Mouse (Mus musculus) T-cell, adult 2 months (primary cell): Measurements from ENCODE around the gene Zfp277.
A peak's percentile ranks its signal among the peaks of the same experiment; 100 is the strongest.

Experiments
- DNase-seq: peaks from one replicate; pipeline ENCODE4 v3.0.0; 2022; ENCODE audit warnings: low spot score

Gene Zfp277

DNA sequence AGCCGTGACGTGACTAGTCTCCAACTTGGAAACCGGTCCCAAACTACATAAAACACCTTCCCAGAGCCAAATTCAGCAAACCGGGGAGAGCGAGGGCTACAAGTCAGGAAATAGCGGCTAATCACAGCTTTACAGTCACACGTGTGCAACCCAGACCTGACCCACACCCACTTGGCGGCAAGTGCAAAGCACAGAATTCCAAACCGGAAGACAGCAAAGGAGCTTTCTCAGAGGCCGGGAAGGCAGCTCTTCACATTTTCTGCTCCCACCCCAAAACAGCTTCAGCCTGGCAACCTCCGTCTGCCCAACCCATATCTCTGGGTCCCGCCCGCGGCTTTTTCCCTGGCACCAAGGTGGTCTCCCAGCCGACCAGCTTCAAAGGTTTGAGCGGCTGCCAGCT, 496 bp downstream of the Zfp277 start:
- DNase-seq = no peak

DNA sequence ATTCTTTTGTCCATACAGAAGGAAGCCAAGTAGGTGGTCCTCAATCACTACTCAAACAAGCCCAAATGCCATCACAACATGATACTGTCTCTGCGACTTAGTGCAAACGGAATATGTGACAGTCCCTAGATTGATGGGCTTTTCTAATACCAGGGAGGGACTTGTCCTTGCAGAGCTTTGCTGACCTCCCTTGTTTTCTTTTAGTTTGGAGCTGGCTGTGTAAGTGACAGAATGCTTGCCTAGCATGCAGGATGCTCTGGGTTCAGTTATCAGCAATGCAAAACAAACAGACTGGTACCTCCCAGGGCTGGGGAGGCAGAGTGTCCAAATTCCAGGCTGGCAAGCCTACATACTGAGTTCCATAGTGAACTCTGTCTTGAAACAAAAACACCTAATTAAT, 7.7 kb downstream of the Zfp277 start:
- DNase-seq = no peak

DNA sequence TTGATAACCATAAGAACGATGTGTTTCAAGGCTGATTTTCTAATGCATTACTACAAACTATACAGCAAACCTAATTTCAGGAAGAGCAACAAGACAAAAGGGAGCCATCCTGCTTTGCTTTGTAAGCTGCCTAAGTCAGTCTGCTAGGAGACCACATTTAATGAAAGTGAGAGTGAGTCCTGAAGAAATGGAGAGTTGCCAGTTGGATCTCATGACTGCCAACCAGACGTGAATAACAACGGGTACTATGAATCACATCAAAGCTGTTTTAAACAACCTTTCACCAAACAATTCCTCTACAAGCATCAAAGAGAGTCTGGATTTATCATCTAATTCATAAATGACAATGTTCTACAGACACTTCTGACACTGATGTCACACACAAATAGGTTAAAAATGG, 11.6 kb downstream of the Zfp277 start:
- DNase-seq = no peak

DNA sequence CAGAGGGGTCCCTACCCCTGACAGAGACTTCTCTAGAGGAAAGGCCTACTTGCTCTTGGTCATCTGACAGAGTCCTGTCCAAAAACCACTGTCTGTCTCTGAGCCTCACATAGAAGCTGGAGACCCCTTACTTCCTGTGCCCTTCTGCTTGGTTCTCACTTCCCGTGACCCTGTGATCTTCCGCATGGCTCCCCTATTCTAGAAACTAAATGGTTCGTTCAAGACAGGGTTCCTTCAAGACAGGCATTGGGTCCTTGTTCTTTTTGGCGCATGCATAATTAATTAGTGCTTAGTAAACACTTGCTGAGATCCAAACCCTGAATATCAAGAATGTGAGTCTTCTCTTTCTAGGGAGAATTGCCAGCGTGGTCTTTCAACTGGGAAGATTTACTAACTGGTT, 14.6 kb downstream of the Zfp277 start:
- no peak for DNase-seq

DNA sequence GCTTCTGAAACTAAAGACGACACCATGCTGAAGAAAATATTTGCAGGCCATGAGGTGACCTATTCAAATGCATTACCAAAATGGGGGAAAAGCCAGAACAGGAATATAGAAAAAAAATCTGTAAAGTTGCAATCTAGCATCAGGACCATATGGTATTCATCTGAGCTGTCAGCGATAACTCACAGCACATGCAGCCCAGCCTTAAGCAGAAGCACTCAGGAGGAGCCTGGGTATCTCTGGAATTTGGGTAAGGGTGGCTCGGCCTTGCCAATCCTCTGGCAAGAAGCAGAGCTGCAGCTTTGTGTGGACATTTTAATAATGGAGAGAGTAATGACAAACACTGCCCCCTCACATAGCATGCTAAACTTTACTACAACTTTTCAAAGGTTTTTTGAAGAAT, 15.7 kb downstream of the Zfp277 start:
- no peak for DNase-seq

DNA sequence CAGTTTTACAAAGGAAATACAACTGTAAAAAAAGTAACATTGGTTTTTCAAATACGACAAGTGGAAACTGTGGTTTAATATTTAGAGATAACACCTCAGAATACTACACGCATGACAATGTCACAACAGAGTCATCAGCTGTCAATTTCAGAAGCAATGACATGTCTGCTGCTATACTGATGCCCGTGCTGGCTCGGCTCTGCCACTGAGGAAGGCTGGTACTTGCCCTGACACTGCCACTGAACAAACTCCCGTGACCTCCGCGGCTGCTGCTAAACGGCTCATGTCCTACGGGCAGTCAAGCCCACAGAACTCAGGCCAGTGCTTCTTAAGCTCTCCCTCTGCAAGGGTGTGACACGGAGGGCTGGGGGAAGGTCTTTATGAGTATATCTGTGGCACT, 18.1 kb downstream of the Zfp277 start:
- peak; percentile 30 for DNase-seq

DNA sequence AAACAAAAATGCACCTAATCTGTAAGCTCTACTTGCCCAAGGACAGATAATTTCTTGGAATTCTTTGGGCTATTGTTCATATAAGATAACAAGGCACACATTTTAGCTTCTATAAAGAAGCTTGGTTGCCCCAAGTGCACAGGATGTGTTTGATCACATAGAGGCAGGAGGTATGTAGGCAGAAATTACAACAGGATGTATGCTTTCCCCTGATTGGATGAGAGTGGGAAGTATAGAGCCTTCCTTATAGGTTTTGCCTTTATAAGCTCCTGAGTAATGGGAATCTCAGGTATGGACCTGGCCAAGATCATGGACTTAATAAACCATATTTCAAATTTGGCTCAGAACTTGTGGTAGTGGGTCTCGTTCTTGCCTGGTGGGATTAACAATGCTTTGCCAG, 20.7 kb downstream of the Zfp277 start:
- no peak for DNase-seq

DNA sequence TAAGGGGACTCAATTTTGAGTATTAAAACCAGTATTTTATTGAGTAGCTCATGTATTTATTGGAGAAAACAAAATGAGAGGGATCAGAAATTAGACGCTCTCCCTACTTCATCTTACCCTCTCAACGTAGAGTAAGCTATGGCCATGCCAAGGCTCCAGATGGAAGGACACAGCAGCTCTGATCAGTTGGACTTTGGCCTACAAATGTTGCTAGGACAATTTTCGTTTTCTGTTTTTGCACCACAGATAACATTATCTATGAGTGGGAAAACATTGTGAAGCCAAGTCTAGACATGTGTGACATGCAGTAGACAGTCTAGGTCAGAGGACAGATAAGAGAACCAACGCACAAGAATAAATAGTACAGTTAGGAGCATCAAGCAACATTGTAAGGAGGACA, 28.4 kb downstream of the Zfp277 start:
- no peak for DNase-seq

DNA sequence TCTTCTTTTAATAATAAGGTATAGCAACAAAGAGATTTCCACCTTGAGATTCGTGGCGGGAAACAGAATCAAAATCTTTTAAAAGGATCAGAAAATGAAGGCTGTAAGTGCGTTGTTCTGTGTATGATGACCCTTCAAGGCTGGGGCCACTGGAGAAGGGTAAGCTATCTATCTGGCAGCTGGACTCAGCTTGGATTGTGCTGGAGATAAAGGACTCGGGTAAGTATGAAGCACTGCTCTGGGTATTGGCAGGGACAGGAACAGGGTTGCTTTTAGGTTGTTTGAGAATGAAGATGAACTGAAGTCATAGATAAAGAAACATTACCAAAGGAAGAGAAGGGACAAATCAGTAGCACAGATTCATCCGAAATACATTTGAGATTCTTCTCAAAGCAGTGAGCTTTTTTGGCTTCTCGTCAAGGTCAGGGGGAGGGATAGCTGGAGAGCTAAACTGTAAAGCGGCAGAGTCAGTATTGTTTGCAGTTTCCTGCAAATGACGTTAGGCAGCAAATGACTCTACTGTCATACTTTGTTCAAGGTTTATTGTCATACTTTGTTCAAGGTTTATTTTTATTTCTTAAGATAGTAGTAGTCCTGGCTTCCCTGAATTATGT, 30.3 kb downstream of the Zfp277 start:
- no peak for DNase-seq

DNA sequence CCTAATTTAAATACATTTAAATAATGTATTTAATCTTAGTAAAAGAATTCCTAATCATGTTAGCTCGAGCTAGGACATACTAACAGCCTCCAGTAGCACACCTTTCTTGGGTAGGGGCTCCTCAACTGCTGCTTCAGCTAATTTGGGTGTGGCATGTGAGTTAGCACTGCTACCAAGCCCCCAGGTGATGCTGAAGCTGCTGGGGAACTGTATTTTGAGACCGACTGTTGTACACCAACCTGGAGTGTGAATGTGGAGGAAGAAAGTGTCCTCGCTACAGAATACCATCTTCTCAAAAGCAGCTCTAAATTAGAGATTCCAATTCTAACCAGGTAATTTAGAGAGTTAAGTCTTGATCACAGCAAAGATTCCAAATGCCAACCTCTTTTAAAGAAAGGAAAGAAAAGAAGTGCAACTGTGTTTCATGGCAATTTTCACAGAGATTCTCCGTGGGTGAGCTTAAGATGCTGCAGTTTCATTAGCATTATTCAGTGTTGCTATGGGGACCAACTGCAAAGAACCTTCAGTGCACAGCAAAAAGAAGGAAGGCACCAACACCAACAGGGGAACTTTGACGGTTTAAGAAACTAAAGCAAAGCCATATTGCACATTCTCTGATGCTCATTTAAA, 30.9 kb downstream of the Zfp277 start:
- DNase-seq = no peak

DNA sequence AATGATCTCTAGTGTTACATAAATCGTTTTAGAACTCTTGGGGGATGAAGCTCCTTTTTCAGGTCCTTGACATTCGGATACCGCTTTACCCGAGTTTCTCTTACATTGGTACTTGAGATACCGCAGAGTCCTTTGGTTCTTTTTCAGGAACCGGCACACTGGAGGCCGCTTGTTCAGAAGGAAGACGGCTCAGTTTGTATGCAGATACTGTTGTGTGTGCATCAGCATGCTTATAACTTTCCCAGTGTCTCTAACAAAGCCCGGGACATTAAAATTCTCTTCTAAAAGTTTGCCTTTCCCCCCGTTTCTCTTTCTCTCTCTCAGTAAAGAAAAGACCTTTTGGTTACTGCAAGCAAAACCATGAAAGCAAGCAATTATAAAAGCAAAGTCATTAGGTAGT, 45.9 kb downstream of the Zfp277 start:
- DNase-seq = no peak

DNA sequence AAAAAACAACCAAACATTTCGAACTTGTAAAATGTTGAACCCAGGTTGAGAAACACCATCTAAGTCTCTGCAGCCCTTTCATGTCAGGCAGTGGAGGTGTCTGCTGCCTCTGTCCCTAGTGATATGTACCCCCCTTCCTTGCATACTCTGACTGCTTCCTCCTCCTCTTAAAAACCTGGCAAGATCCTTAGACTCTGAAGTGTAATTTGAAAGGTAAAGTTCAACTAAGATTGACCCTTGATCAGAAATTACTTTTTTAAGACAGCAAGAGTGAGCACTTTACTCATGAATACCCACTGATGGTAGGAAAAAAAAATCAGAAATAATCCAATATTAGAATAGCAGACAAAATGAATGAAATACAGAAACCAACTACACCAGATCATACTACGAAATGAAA, 46.3 kb downstream of the Zfp277 start:
- no peak for DNase-seq

DNA sequence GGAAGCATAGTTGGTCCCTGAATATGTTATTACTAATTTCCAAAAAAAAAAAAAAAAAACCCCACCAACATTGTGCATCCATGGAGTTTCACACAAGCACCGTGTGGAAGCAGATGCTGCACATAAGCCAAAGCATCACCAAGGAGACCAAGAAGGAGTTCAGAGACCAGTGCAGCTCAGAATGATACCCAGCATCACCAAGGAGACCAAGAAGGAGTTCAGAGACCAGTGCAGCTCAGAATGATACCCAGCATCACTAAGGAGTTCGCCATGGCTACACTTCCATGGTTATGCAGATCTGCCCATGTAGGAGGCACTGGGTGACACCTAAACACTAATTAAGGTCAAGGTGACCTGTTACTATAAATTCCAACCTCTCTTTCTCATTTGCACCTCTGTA, 46.8 kb downstream of the Zfp277 start:
- no peak for DNase-seq

DNA sequence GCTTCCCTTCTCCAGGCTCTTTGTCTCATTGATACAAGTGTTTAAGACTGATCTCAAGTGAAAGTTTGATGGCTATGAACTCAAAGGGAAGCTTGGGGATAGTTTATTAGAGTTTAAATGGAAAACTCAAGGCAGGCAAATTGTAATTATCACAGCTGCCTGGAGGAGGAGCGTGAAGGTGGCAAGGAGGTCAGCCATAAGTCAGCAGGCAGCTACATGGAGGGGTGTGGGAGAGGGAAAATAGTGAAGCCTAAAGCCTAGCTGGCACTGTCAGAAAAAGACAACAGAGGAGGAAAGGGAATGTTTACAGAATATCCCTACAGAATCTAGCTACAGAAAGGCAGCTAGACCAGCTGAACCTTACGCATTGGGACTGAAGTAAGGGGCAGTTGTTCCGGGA, 52.8 kb downstream of the Zfp277 start:
- DNase-seq = no peak

DNA sequence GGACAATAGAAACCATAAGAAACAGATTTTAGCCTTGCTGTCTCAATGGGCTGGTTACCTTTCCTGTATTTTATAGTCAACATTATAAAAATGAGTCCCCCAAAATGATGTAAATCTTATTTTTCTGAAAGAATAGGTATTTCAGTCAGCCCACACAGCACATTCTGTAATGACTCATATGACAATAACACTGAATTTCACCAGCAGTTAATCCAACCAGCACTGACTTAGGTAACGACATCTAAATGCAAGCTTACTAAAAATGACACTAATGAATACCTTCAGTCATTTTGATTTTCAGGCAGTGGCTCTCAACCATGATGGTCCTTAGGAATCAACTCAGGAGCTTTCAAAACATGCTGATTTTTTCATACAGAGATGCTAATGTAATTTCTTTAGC, 54.4 kb downstream of the Zfp277 start:
- no peak for DNase-seq

DNA sequence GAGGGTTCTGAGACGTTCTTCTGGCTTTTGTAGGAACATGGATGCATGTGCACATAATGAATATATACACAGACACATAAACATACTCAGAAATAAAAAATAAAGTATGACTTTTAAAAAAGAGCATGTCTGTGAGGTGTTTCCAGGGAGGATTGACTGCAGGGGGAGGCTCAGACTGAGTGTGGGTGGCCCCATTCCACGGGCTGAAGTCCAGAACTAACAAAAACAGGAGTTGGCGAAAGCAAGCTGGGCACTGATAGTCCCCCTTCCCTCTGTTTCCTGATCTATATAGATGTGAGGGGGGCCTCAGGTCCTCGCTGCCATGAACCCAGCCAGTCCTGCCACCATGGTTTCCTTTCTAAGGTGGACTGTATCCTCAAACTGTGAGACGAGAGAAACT, 57.9 kb downstream of the Zfp277 start:
- no peak for DNase-seq

DNA sequence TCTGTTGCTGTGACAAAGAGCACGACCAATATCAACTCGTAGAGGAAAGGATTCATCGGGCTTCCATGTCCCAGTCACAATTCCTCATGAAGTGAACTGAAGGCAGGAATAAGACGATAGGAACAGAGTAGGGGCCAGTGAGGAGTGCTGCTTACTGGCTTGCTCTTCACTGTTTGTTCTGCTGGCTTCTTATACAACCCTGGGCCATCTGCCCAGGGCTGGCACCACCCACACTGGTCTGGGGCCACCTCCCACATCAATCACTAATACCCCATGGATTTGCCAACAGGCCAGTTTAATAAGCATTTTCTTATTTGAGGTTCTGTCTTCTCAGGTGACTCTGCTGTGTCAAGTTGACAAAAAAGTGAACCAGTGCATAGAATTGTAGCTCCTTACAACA, 60.4 kb downstream of the Zfp277 start:
- no peak for DNase-seq

DNA sequence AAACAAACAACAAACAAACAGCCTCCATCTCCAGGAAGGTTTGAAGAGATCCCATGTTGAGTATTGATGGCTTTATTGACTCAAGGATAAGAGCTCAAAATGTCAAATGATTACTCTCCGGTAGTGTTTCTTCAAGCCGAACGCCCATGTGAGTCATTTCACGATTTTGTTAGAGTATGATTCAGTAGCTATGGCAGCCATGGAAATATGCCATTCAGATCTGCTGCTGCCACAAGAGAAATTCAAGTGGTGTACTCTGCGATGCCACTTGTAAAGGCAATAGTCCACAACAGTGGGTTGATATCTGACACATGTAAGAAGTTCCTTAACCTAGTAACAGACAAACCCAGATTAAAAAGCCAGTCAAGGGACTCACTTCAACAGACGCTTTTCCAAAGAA, 62.0 kb downstream of the Zfp277 start:
- no peak for DNase-seq

DNA sequence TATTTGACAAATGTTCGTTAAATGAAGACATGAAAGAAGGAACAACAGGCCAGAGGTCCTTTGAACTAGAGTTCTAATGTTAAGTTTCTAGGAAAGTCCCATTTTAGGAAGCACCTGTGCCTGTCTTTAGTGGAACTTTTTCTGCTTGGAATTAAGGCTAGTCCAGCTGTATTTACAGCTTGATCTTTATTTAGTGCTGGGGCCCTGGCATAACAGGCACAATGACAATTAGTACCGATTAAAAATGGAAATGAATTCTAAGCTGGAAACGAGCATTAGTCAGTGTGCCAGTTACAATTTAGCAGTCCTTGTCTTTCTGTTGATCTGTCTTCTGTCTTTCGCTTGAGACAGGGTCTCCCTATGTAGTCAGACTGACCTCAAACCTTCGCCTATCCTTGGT, 63.2 kb downstream of the Zfp277 start:
- no peak for DNase-seq

DNA sequence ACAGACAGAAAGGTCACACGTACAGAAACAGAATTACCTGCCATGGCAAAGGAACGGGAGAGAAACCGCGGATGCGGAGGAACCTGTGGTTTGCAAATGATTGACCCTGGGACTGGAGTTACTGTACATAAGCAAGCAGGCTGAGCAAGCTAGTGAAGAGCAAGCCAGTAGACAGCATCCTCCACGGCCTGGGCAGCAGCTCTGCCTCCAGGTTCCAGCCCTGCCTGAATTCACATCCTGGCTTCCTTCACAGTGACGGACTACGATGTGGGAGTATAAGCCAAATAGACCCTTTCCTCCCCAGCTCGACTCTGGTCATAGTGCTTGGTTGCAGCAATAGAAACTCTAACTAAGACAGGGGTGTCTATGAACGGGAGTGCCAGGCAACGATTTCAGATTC, 63.9 kb downstream of the Zfp277 start:
- no peak for DNase-seq

DNA sequence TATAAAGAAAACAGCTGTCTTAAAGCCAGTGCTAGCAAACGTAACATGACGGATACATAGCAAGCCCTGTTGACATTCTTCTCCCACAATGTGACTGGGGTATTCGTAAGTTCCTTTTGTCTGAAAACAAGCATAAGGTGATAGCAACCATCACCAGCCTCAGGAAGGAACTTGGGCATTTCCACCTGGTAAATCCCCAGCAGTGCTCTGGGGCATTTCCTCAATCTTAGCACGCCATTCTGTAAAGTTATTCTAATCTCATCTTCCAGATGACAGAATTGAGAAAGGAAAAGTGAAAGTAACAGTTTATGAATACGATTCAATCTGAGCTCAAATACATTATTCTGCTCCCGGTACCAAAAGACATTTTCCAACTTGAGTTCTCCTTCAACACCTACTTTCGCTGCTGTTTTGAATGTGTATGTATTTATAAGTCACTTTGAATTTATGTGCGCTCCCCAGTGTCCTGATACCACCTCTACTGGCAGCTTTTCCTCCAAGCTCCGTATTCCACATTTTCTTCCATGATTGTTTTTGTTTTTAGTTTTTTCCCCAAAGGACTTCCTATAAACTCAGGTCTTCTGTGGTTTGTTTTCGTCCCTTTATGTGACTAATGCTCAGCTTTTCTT, 64.4 kb downstream of the Zfp277 start:
- DNase-seq = peak; percentile 7

DNA sequence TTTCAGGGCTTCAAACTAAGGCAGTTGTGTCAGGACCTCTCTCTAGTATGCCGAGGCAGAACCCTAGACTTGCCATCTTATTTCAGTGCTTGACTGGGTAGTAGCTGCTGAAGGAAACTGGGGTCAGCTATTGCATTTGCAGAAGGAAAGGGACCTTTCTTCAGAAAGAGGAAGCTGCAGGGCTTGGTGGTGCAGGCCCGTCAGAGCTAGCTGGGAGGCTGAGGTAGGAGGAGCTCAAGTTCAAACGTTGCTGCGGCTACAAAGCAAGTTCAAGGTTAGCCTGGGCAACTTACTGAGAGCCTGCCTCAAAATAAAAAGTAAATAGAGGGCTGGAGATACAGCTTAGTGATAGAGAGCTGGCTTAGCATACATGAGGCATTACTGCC, 66.2 kb downstream of the Zfp277 start:
- DNase-seq = no peak

DNA sequence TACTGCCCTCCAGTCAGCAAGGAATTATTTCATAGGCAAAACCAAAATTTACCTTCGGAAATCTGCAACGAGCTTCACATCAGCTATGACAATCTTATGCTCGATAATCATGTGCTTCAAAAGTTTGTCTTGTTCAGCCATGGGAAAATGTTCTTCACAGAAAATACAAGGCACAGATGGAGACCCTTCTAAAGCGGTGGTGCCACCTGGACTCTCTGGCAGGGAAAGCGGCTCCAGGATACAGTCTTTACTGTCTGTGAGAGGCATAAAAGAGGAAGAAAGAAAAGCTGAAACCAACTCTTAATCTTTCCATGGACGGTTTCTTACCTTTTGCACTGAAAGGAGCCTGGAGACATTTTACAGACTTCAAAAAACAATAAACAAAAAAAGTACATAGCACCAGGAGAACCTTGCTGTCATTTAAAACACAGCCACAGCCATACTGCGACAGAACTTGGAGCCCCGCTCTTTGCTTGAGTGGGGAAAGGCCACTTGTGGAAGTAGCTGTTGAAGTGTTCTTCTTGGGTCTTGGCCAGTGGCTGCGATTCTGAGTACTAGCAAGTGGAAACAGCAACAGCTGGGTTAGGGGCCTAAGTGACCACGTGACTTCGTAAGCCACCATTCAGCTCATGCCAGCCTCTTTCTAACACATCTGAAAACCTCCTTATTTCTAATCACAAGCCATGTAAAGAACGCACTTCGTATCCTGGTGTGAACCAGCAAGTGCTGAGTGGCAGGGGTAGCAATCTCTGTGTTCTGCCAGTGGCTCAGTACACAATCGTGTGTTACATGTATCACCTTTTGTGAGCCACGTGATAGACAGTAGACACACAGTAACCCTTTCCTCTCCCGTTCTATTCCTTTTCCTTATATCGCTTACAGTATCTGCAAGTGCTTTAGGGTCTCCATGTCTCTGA, 66.8 kb downstream of the Zfp277 start:
- DNase-seq = no peak
